Mouse (Mus musculus) urinary bladder, postnatal 25 days (tissue): Measurements from ENCODE around the gene Hist1h3b.
A peak's percentile ranks its signal among the peaks of the same experiment; 100 is the strongest.
"Not testable (repeated sequence)": the region's sequence is repeated elsewhere in the genome, so short reads cannot be mapped to it uniquely, and the experiment has no call there.

ENCODE experiments used
- DNase-seq: peaks from one replicate; pipeline ENCODE4 v3.0.0; 2022; ENCODE audit warnings: low spot score

Gene Hist1h3b

DNA sequence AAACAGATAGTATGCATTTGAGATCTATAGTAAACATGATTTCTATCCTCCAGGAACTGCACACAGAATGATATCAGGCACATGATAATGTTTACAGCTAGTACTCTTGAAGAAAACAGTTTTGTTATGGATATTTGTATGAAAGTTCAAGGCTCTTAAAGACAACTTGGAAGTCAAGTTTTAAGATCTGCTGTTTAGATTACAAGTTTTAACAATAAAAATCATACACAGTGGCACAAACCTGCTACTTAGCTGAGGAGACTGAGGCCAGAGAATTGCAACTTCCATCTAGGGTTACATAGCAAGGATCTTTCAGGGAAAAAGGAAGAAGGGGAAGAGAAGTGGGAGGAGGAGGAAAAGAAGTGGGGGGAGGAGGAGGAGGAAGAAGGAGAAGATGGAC lies 2.9 kb downstream of the Hist1h3b start:
- no peak for DNase-seq

DNA sequence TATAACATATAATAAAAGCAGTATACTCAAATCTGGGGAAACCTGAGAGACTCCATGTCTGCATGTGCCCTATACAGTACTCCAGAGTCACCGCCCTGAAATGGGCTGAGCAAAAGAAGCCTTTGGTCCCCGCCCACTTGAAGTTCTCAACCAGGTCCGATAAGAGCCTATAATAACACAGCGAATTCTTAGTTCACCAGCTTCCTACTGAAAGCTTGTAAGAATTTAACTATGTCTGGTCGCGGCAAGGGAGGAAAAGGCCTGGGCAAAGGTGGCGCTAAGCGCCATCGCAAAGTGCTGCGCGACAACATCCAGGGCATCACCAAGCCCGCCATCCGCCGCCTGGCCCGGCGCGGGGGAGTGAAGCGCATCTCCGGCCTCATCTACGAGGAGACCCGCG lies 4.7 kb downstream of the Hist1h3b start, which contains the start of gene Hist1h4b:
Hist1h4b (plus strand) TSS at position 224 of the 400 bp plus-strand sequence.
- peak; percentile 79 for DNase-seq

GRCm38 (mm10) chr13:23757211-23757773 lies 5.2 kb downstream of the Hist1h3b start:
- DNase-seq = no peak

GRCm38 (mm10) chr13:23757921-23758320 lies 5.9 kb downstream of the Hist1h3b start:
- DNase-seq = no peak

- DNase-seq = no peak
Measured at GRCm38 (mm10) chr13:23759251-23759771, 7.2 kb downstream of the Hist1h3b start.

DNA sequence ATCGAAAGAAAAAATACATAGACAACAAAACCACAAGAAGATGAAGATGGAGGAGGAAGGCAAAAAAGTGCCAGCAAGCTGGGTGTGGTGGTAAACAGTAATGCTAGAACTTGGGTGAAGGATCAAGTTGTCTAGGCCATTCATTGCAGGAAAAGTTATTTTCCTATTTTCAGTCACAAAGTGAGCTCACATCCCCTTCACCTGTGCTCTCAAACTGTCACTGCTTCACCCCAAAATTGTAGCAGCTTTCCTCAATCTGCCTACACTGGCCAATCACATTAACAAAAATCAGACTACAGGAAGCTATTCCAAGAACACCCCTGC lies 7.8 kb downstream of the Hist1h3b start:
- DNase-seq = no peak

DNA sequence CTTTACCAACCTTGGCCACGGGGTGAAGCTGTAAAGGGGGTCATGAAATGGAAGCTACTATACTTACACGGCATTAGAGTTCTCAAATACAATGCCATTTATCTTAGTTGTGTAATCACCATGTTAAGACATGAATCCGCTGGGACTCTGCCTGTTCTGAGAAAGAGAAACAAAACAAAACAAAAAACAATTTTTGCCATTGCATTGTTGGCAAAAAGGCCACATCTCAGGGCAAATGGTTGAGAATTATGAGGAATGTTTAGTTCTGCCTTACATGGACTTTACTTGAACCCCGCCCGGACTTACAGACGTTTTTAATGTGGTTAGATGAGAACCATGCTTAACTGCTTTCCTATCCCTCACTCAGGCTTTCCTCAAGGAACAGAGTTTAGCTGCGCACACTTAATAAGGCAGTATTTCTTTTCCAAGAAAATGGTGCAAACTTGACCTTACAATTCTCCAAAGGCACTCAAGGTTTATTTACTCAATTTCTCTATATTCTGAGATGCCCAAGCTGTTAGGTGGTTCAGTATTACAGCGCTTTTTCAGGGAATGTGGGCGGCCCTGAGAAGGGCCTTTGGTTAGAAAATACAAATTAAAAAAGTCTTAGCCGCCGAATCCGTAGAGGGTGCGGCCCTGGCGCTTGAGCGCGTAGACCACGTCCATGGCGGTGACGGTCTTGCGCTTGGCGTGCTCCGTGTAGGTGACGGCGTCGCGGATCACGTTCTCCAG lies 8.3 kb downstream of the Hist1h3b start:
- DNase-seq = no peak

DNA sequence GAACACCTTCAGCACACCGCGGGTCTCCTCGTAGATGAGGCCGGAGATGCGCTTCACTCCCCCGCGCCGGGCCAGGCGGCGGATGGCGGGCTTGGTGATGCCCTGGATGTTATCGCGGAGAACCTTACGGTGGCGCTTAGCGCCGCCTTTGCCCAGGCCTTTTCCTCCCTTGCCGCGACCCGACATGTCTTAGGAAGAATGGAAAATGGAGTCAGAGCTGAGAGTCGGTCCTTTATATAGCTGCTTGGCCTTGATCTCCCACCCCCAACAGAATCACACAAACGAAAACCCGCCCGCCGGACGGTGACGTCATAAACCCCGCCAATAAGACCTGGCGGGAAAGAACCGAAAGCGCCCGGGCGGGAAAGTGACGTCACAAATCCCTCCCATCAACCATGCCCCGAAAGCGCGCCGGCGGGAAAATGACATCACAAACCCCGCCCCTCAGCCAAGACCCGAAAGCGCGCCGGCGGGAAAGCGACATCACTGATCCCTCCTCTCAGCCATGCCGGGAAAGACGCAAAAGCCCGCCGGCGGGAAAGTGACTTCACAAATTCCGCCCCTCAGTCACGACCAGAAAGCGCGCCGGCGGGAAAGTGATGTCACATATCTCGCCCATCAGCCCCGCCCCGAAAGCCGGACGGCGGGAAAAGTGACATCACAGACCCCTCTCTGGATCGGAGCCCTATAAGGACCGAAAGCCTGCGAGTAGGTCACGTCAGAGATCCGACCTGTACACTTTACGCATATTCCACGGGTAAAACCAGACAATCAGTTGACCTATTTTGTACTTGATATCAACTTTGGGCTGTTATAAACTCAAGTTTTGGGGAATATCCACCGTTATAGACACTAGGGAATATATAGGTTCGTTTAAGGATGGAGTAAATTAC lies 9.2 kb downstream of the Hist1h3b start, which contains the start of gene Hist1h4a:
Hist1h4a (minus strand) TSS at position 259 of the 893 bp plus-strand sequence.
- peak; percentile 97 for DNase-seq

DNA sequence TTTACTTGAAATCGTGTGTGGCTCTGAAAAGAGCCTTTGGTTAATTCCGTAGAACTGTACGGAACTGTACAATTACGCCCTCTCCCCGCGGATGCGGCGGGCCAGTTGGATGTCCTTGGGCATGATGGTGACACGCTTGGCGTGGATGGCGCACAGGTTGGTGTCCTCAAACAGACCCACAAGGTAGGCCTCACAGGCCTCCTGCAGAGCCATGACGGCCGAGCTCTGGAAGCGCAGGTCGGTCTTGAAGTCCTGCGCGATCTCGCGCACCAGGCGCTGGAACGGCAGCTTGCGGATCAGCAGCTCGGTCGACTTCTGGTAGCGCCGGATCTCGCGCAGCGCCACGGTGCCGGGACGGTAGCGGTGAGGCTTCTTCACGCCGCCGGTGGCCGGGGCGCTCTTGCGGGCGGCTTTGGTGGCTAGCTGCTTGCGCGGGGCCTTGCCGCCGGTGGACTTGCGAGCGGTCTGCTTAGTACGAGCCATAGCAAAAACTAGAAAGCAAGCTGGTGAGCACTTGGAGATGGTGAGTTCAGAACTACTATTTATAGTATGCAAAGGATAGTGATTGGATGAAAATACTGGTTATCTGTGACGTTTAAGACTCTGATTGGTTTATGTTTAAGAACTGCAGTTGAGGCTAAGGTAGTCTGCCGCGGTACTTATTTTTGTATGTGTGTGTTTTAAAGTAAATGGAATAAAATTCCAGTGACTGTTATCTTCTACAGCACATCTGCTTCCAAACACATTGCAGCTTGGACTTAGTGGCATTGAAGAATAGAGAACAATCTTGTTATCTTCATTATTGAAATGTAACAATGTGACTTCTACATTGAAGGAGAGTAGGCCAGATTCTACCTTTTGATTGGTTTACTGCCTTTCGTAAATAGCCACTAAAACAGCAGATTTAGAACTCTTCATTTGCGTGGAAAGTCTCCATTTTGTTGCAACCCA lies 10.1 kb downstream of the Hist1h3b start, which contains the start of gene Hist1h3a:
Hist1h3a (minus strand) TSS at position 516 of the 951 bp plus-strand sequence.
- DNase-seq = peak; percentile 42

DNA sequence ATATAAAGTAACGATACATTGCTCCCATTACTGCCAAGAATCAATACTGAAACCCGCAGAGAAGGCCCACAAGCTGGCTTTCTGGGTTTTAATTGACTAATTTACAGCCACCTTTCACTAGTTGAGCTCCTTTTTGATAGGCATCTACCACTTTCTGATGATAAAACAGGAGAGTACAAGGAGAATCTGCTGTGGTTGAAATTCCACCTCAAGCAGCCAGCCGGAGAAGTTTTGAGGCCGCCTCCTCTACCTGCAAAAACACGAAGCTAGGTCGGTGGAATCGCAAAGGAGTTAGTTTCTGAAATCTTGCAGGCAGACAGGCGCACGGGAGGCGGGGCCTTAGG lies 11.1 kb downstream of the Hist1h3b start:
- DNase-seq = no peak

- DNase-seq = peak; percentile 55
Measured at GRCm38 (mm10) chr13:23763586-23764323, 11.7 kb downstream of the Hist1h3b start, which contains the start of gene Hist1h1a. Gene Hist1h1a, plus strand, starts transcription at chr13:23763666.

DNA sequence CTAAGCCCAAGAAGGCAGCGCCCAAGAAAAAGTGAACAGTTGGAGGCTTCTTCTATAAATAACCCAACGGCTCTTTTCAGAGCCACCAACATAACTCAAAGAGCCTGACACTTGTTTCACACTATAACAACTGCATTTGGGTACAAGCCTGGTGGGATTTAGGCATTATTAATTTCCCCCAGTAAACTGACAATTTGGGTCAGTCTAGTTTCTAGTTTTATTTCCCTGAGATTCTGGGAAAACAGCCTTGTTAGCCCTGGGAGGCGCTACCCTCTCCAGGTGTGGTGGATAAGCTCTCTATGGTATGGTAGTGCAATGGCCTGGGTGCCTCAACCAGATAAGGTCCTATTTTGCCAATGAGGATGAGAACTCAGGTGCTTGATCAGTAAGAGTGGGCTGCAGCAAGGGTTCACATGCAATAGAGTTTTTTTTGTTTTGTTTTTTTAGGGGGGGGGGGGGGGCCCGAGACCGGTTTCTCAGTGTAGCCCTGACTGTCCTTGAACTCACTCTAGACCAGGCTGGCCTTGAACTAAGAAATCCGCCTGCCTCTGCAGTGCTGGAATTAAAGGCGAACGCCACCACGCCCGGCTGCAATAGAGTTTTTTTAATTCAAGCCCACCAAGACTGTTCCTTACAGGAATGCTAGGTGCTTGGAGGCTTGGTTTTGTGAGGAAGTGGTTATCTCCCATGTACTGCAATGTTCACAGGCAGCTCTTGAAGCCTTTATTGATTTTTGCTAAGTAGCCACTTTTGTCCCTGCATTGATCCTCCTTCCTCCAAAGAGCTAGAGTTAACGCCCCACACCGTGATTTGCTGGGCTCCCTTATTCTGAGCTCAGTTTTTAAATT lies 12.5 kb downstream of the Hist1h3b start:
- DNase-seq = no peak

GRCm38 (mm10) chr13:23765172-23765513 lies 13.1 kb downstream of the Hist1h3b start:
- no peak for DNase-seq

GRCm38 (mm10) chr13:23766772-23767171 lies 14.7 kb downstream of the Hist1h3b start:
- no peak for DNase-seq

DNA sequence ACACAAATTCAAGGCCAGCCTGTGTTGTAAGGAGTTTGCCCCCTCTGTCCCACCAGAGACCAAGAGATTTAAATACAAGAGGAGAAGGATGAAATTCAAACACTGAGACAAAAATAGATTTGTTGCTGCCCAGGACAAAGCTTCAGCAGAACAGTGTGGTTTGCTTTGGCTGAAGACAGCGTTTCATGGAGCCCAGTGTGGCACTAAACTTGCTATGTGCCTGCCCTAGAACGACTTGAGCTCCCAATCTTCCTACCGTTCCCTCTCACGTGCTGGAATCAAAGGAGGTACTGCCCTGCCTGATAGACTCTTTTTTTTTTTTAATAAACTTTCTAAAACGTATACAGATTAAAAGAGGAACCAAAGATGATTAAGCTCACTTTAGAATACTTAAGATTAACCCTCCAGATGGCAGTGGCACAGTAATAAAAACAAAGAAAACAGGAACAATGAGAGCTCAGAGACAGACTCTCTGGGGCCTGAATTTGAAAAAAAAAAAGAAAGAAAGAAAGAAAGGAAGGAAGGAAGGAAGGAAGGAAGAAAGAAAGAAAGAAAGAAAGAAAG lies 16.8 kb downstream of the Hist1h3b start:
- DNase-seq = no peak

GRCm38 (mm10) chr13:23769613-23770012 lies 17.5 kb downstream of the Hist1h3b start, which contains the start of gene Trim38:
Gene Trim38, plus strand, starts transcription at chr13:23769913.
- not testable (repeated sequence) for DNase-seq

DNA sequence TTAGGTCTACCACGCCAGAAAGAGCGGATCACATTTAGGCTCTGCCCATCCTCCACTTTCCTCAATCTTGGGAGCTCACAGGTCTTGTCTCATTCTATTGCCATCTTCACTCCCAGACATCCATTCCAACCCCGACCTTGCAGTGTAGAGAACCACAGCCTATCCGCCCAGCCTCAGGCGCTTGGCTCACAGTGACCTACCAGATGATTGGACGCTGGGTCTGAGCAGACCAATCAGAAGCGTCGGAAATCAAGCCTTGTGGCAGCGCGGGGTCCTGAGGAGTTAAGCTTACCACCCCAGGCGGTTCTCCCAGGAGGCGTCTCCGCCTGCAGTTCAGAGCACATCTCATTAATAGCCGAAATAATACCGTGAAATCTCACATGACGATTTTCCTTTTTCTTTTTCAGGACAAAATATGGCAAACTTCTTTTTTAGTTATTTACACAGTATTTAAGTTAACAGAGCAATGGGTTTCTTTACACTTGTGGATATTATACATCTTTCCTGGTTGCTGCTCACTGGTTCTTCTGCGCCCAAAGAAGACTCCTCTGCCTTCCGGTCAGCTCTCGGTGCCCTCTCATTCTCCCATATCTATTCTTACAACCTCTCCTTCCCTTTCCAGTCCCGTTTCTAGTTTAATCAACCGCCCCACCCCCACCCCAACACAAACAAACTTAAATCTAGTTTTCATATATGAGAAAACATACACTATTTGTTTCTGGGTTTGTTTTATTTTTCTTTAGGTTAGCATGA lies 20.7 kb downstream of the Hist1h3b start:
- no peak for DNase-seq

GRCm38 (mm10) chr13:23778339-23778738 lies 26.3 kb downstream of the Hist1h3b start:
- DNase-seq = no peak

DNA sequence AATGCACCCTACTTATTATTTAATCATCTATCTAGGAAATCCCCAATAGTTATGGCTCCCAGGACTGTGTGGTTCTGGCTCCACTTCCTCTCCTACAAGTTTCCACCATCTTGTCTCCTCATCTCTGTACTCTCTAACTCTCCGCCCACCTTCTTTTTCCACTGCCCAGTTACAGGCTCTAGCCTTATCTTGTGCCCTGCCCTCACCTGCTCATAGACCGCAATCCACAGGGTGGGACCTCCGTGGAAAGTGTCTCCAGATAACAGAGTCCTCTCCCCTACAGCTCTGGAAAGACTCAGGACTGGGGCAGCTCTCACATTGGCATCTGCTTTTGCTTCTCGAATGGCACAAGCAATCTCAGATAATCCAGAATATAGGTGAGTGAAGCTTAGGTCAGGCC lies 27.0 kb downstream of the Hist1h3b start:
- DNase-seq = no peak
